Mouse (Mus musculus) embryonic facial prominence, embryonic 13.5 days (tissue): ENCODE measurements at regions not wholly inside any gene's neighbourhood (a gene's known extent, or its start where the extent isn't known, plus 50 kb on each side); places are given as distances from the start of the nearest gene placed in this dataset.

Experiments
- ATAC-seq: fragments of 200-750 bp; cut with Nextera tagmentation; 2 replicates; pipeline ENCODE4 v1.8.0; 2017; ENCODE audit warnings: low read depth; ENCODE audit not compliant: insufficient number of reproducible peaks, insufficient read depth, low FRiP score, low TSS enrichment
- H3K27ac ChIP-seq: fragments of 300-500 bp; sonication (generic); 2 replicates; pipeline ENCODE4 v1.5.1; 2015; ENCODE audit warnings: moderate library complexity, mild to moderate bottlenecking, inconsistent platforms
- H3K27me3 ChIP-seq: fragments of 300-500 bp; sonication (generic); 2 replicates; pipeline ENCODE4 v1.6.1; 2015; ENCODE audit warnings: mild to moderate bottlenecking, inconsistent platforms
- H3K36me3 ChIP-seq: fragments of 300-500 bp; sonication (generic); 2 replicates; pipeline ENCODE4 v1.6.1; 2015; ENCODE audit warnings: mild to moderate bottlenecking, inconsistent platforms
- H3K4me1 ChIP-seq: fragments of 300-500 bp; sonication (generic); 2 replicates; pipeline ENCODE4 v1.6.1; 2015; ENCODE audit warnings: inconsistent platforms
- H3K4me2 ChIP-seq: fragments of 300-500 bp; sonication (generic); 2 replicates; pipeline ENCODE4 v1.6.1; 2015; ENCODE audit warnings: moderate library complexity, mild to moderate bottlenecking, inconsistent platforms
- H3K4me3 ChIP-seq: fragments of 300-500 bp; sonication (generic); 2 replicates; pipeline ENCODE4 v1.5.1; 2015; ENCODE audit warnings: mild to moderate bottlenecking, inconsistent platforms
- H3K9ac ChIP-seq: fragments of 300-500 bp; sonication (generic); 2 replicates; pipeline ENCODE4 v1.6.1; 2015; ENCODE audit warnings: mild to moderate bottlenecking, inconsistent platforms
- H3K9me3 ChIP-seq: fragments of 300-500 bp; sonication (generic); 2 replicates; pipeline ENCODE4 v1.6.1; 2016; ENCODE audit warnings: inconsistent platforms
- WGBS: fragments of 180-500 bp; shearing (Covaris S2); methylation state at CpG from one replicate; pipeline ENCODE4 v1.1.7; 2015; ENCODE audit warnings: mixed read lengths; 5-methylcytosine and 5-hydroxymethylcytosine counted together

GRCm38 (mm10) chr17:84104242-84104641 lies 83.5 kb downstream of the Zfp36l2 start:
- no peaks in the 10 kb centered on the region for H3K27me3 ChIP-seq
- ATAC-seq, result no peak
- H3K4me2 ChIP-seq, result no peak overlapping the region
- no peak overlapping the region for H3K9ac ChIP-seq
- WGBS, result 70% methylated on average over 7 of the region's 7 CpGs
- H3K4me1 ChIP-seq, result peaks cover 28% of the 10 kb centered on the region
- H3K36me3 ChIP-seq, result no peaks in the 10 kb centered on the region
- no peak overlapping the region; the same call in 1 of the 2 replicates for H3K27ac ChIP-seq
- no peak overlapping the region for H3K4me3 ChIP-seq
- no peaks in the 10 kb centered on the region for H3K9me3 ChIP-seq

GRCm38 (mm10) chr17:84103344-84103743 lies 84.4 kb downstream of the Zfp36l2 start:
- H3K27me3 ChIP-seq, result no peaks in the 10 kb centered on the region
- H3K9me3 ChIP-seq, result no peaks in the 10 kb centered on the region
- H3K9ac ChIP-seq, result no peak overlapping the region
- no peaks in the 10 kb centered on the region for H3K36me3 ChIP-seq
- peak overlapping the region; percentile 17; the same call in 1 of the 2 replicates for H3K27ac ChIP-seq
- no peak for ATAC-seq
- H3K4me3 ChIP-seq, result no peak overlapping the region
- no peak overlapping the region for H3K4me2 ChIP-seq
- H3K4me1 ChIP-seq, result peaks cover 28% of the 10 kb centered on the region
- WGBS, result 62% methylated on average over 7 of the region's 7 CpGs

GRCm38 (mm10) chr17:84101652-84102051 lies 86.1 kb downstream of the Zfp36l2 start:
- 74% methylated on average over 1 of the region's 1 CpGs for WGBS
- H3K9me3 ChIP-seq, result no peaks in the 10 kb centered on the region
- no peak overlapping the region for H3K4me2 ChIP-seq
- no peak overlapping the region for H3K27ac ChIP-seq
- H3K27me3 ChIP-seq, result no peaks in the 10 kb centered on the region
- no peak overlapping the region for H3K4me3 ChIP-seq
- H3K4me1 ChIP-seq, result peaks cover 32% of the 10 kb centered on the region
- H3K9ac ChIP-seq, result no peak overlapping the region
- H3K36me3 ChIP-seq, result no peaks in the 10 kb centered on the region
- ATAC-seq, result no peak

- no peak overlapping the region for H3K4me3 ChIP-seq
- H3K9me3 ChIP-seq, result no peaks in the 10 kb centered on the region
- 51% methylated on average over 10 of the region's 10 CpGs for WGBS
Measured at GRCm38 (mm10) chr17:84100523-84100922, 87.2 kb downstream of the Zfp36l2 start.

GRCm38 (mm10) chr17:84099737-84100136 lies 88.0 kb downstream of the Zfp36l2 start:
- Histone ChIP-seq H3K4me2 (no peak overlapping the region), H3K36me3 (no peaks in the 10 kb centered on the region), H3K4me1 (peaks cover 44% of the 10 kb centered on the region), H3K4me3 (no peak overlapping the region), H3K27me3 (no peaks in the 10 kb centered on the region), H3K27ac (no peak overlapping the region), H3K9ac (no peak overlapping the region), H3K9me3 (no peaks in the 10 kb centered on the region)
- WGBS, result 82% methylated on average over 9 of the region's 9 CpGs
- no peak for ATAC-seq

More at GRCm38 (mm10) chr17:84100523-84100922, 87.2 kb downstream of the Zfp36l2 start:
- no peak overlapping the region for H3K27ac ChIP-seq
- ATAC-seq, result no peak
- no peak overlapping the region for H3K4me2 ChIP-seq
- 0 out of 2 replicates have a peak overlapping the region, but pooled peaks have one; percentile 27 for H3K9ac ChIP-seq
- H3K4me1 ChIP-seq, result peaks cover 43% of the 10 kb centered on the region
- no peaks in the 10 kb centered on the region for H3K27me3 ChIP-seq
- no peaks in the 10 kb centered on the region for H3K36me3 ChIP-seq

GRCm38 (mm10) chr17:84097871-84098430 lies 89.8 kb downstream of the Zfp36l2 start:
- 93% methylated on average over 6 of the region's 6 CpGs for WGBS
- no peak overlapping the region for H3K27ac ChIP-seq
- no peak overlapping the region for H3K4me2 ChIP-seq
- H3K9ac ChIP-seq, result no peak overlapping the region
- H3K4me3 ChIP-seq, result no peak overlapping the region
- H3K9me3 ChIP-seq, result no peaks in the 10 kb centered on the region
- no peaks in the 10 kb centered on the region for H3K36me3 ChIP-seq
- H3K27me3 ChIP-seq, result no peaks in the 10 kb centered on the region
- H3K4me1 ChIP-seq, result peaks cover 28% of the 10 kb centered on the region
- ATAC-seq, result no peak

GRCm38 (mm10) chr17:84097286-84097685 lies 90.5 kb downstream of the Zfp36l2 start:
- Histone ChIP-seq H3K27me3 (no peaks in the 10 kb centered on the region), H3K4me2 (no peak overlapping the region), H3K9me3 (no peaks in the 10 kb centered on the region), H3K9ac (no peak overlapping the region), H3K27ac (peak overlapping the region; percentile 24; the same call in 1 of the 2 replicates), H3K4me3 (no peak overlapping the region), H3K4me1 (peaks cover 28% of the 10 kb centered on the region), H3K36me3 (no peaks in the 10 kb centered on the region)
- 71% methylated on average over 13 of the region's 13 CpGs for WGBS
- ATAC-seq, result no peak

GRCm38 (mm10) chr17:84096345-84097260 lies 91.1 kb downstream of the Zfp36l2 start:
- peak; percentile 57 for ATAC-seq
- H3K4me3 ChIP-seq, result peak overlapping the region; percentile 40
- WGBS, result 4% methylated on average over 59 of the region's 59 CpGs
- peak overlapping the region; percentile 24; the same call in 1 of the 2 replicates for H3K27ac ChIP-seq
- H3K36me3 ChIP-seq, result no peaks in the 10 kb centered on the region
- no peaks in the 10 kb centered on the region for H3K27me3 ChIP-seq
- peak overlapping the region; percentile 72 for H3K9ac ChIP-seq
- peak overlapping the region; percentile 70 for H3K4me2 ChIP-seq
- peaks cover 33% of the 10 kb centered on the region for H3K4me1 ChIP-seq
- H3K9me3 ChIP-seq, result no peaks in the 10 kb centered on the region

- H3K4me1 ChIP-seq, result peaks cover 39% of the 10 kb centered on the region
- no peaks in the 10 kb centered on the region for H3K36me3 ChIP-seq
- H3K4me3 ChIP-seq, result no peak overlapping the region
- no peaks in the 10 kb centered on the region for H3K9me3 ChIP-seq
- H3K9ac ChIP-seq, result no peak overlapping the region
- no peaks in the 10 kb centered on the region for H3K27me3 ChIP-seq
- 47% methylated on average over 4 of the region's 4 CpGs for WGBS
- ATAC-seq, result no peak
- H3K4me2 ChIP-seq, result peak overlapping the region; percentile 70
- H3K27ac ChIP-seq, result peak overlapping the region; percentile 64
Measured at GRCm38 (mm10) chr17:84095829-84096228, 91.9 kb downstream of the Zfp36l2 start.

GRCm38 (mm10) chr17:84095089-84095488 lies 92.7 kb downstream of the Zfp36l2 start:
- Histone ChIP-seq H3K27ac (no peak overlapping the region), H3K9ac (no peak overlapping the region), H3K4me2 (no peak overlapping the region), H3K27me3 (no peaks in the 10 kb centered on the region), H3K36me3 (no peaks in the 10 kb centered on the region), H3K4me1 (peaks cover 33% of the 10 kb centered on the region), H3K9me3 (no peaks in the 10 kb centered on the region), H3K4me3 (no peak overlapping the region)
- ATAC-seq, result no peak
- 89% methylated on average over 2 of the region's 2 CpGs for WGBS

- WGBS, result 84% methylated on average over 12 of the region's 12 CpGs
- Histone ChIP-seq H3K4me2 (no peak overlapping the region), H3K4me1 (peaks cover 73% of the 10 kb centered on the region), H3K36me3 (no peaks in the 10 kb centered on the region), H3K27me3 (no peaks in the 10 kb centered on the region), H3K4me3 (no peak overlapping the region), H3K9me3 (no peaks in the 10 kb centered on the region), H3K27ac (peak overlapping the region; percentile 62), H3K9ac (no peak overlapping the region)
- no peak for ATAC-seq
Measured at GRCm38 (mm10) chr17:84086394-84086793, 101.4 kb downstream of the Zfp36l2 start.

GRCm38 (mm10) chr17:84085721-84086120 lies 102.0 kb downstream of the Zfp36l2 start:
- H3K9ac ChIP-seq, result 0 out of 2 replicates have a peak overlapping the region, but pooled peaks have one; percentile 21
- no peak overlapping the region for H3K4me3 ChIP-seq
- H3K4me2 ChIP-seq, result no peak overlapping the region
- H3K4me1 ChIP-seq, result peaks cover 66% of the 10 kb centered on the region
- H3K27ac ChIP-seq, result peak overlapping the region; percentile 62
- 33% methylated on average over 7 of the region's 7 CpGs for WGBS
- no peaks in the 10 kb centered on the region for H3K9me3 ChIP-seq
- no peaks in the 10 kb centered on the region for H3K36me3 ChIP-seq
- no peak for ATAC-seq
- H3K27me3 ChIP-seq, result no peaks in the 10 kb centered on the region
